Comparison of ENCODE assay signal across 19 mouse cellular contexts in the genomic region with DNA sequence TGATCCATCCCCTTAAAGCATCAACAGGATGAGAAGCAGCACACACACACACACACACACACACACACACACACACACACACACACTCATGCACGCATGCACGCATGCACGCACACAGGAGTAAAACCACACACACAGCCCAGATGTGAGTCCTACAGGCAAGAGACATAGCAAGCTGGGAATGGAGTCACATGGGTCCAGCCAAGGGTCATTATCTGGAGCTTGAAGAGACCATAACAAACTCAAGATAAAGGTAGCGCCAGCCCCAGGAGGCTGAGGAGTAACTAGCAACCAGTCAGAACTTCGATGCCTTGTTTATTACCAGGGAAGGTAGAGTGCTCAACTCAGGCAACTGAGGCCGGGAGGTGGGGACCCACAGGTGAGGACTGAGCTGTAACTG. TPM values are rescaled to one million over a fixed set of nuclear protein-coding genes. Genes with fewer than 3 reads are reported as not detected.
DNase-seq lines count a peak whose midpoint lies in the region; ATAC-seq lines count a peak whose summit lies in the region.
"Had no signal": no experiment of that assay in that cellular context is flagged by ENCODE, and none has a peak within 500 bp of the region (broad histone marks: within the 10 kb centered on the region; RNA-seq: fewer than 3 reads in every experiment).

No protein-coding gene starts in this region.

- no peak overlapping the region for H3K9ac ChIP-seq in lung, embryonic 15.5 days
- H3K9ac ChIP-seq: embryonic facial prominence, embryonic 12.5 days; forebrain, embryonic 13.5 days; forebrain, embryonic 15.5 days had no signal

- H3K27me3 ChIP-seq in lung, embryonic 15.5 days, result peaks cover 7% of the 10 kb centered on the region; the same call in 1 of the 2 replicates
- H3K27me3 ChIP-seq: embryonic facial prominence, embryonic 12.5 days; forebrain, embryonic 13.5 days; forebrain, embryonic 15.5 days had no signal

- H3K27ac ChIP-seq in lung, embryonic 15.5 days, result no peak overlapping the region
- H3K27ac ChIP-seq: embryonic facial prominence, embryonic 10.5 days; embryonic facial prominence, embryonic 12.5 days; forebrain, embryonic 13.5 days; forebrain, embryonic 15.5 days had no signal

- no peak overlapping the region for H3K4me2 ChIP-seq in lung, embryonic 15.5 days
- H3K4me2 ChIP-seq: embryonic facial prominence, embryonic 12.5 days; forebrain, embryonic 13.5 days; forebrain, embryonic 15.5 days had no signal

- 82% methylated on average over 6 of the region's 6 CpGs for WGBS in lung, embryonic 15.5 days

- no peaks in the 10 kb centered on the region for H3K4me1 ChIP-seq in lung, embryonic 15.5 days
- H3K4me1 ChIP-seq: embryonic facial prominence, embryonic 12.5 days had no signal

- ATAC-seq in lung, embryonic 15.5 days (ENCODE audit: borderline replicate concordance, extremely low read depth, low FRiP score, low TSS enrichment), result peak; percentile 16; the same call in 1 of the 2 replicates
- ATAC-seq: forebrain, embryonic 13.5 days; forebrain, embryonic 15.5 days had no signal

- DNase-seq in lung, postnatal 14 days, result no peak
- DNase-seq in lung, postnatal 10 days, result peak; percentile 13
- no peak for DNase-seq in lung, postnatal 4 days
- peak; percentile 51 for DNase-seq in lung, postnatal 36 days
- DNase-seq in cerebellum, postnatal 25 days, result no peak
- DNase-seq: adrenal gland, adult 2 months; adrenal gland, postnatal 10 days; adrenal gland, postnatal 25 days; cerebellum, adult 11 months; cerebellum, adult 18-20 months; cerebellum, adult 8-10 months; cerebellum, adult 9-11 months; cerebellum, postnatal 14 days had no signal

- H3K4me3 ChIP-seq in lung, embryonic 15.5 days, result no peak overlapping the region
- H3K4me3 ChIP-seq: embryonic facial prominence, embryonic 10.5 days; embryonic facial prominence, embryonic 12.5 days; forebrain, embryonic 13.5 days; forebrain, embryonic 15.5 days had no signal

- H3K36me3 ChIP-seq in lung, embryonic 15.5 days, result no peaks in the 10 kb centered on the region
- H3K36me3 ChIP-seq: embryonic facial prominence, embryonic 10.5 days; embryonic facial prominence, embryonic 12.5 days; forebrain, embryonic 15.5 days had no signal

- H3K9me3 ChIP-seq in lung, embryonic 15.5 days, result no peaks in the 10 kb centered on the region
- H3K9me3 ChIP-seq: embryonic facial prominence, embryonic 10.5 days; embryonic facial prominence, embryonic 12.5 days; forebrain, embryonic 13.5 days; forebrain, embryonic 15.5 days had no signal

RNA-seq across cellular contexts. Expression of a gene that starts 4.9 kb away (rescaled TPM):
- 3.8 and 5.2 TPM in 2 replicates for polyA plus RNA-seq in lung, embryonic 15.5 days (2015; fragmentation: Nextera tagmentation; extraction: Ambion mirVana)
- polyA plus RNA-seq: C2C12 had no signal

Comparison
In these comparisons a context has a peak if more than half of its experiments do, and no peak if none do; other contexts are left out.
1. DNase-seq: peak in lung, postnatal 10 days (single experiment) and lung, postnatal 36 days (single experiment); none in lung, postnatal 14 days (single experiment), lung, postnatal 4 days (0 of 2) and cerebellum, postnatal 25 days (0 of 2).